Mouse (Mus musculus): Measurements from ENCODE around the gene Spata31d1b. TPM values are rescaled to one million over a fixed set of nuclear protein-coding genes. Genes with fewer than 3 reads are reported as not detected.

Spata31d1b gene
- total and polyA plus RNA-seq, 3 experiments: not detected

DNA sequence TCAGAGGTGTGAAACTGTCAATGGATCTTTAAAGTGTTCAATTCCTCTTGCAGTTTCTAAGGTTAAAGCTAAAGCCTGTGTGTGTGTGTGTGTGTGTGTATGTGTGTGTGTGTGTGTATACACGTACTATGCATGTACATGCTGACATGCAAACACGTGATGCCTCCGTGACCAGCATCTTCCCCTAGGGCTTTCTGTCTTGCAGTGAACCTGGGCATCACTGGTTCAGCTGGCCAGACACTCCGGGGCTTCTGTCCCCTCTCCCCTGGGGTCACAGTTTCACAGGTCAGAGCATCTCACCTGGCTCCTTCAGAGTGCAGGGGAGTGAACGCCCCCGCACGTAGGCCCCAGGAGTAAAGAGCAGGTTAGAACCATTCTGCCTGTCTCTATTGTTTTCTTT is 38.5 kb upstream of the Spata31d1b start (continued):
- no peak for TF ChIP-seq RCOR1 (IDR thresholded peaks at IDR 0.05; ENCODE audit: low read depth, low read length)
- TF ChIP-seq E2F4 (IDR thresholded peaks at IDR 0.05; ENCODE audit: borderline replicate concordance, low read depth, low read length): no peak

DNA sequence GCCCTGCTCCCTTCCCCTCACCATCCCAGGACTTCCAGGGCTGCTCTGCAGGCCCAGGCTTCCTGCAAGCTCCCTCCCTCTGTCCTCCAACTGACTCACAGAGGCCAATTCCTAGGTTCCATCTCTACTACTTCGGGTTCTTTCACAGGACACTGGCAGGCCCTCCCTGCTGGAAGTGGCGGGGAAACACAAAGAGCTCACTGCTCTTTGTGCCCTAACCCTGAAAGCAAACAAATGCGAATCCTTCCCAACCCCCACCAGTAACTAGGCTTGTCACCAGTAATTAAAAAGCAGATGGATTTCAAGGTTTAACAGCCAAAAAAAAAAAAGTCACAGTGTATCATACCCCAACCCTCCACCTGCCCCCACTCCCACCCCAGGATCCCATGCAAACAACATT is 37.9 kb upstream of the Spata31d1b start:
- peak; percentile 45 for DNase-seq (ENCODE audit: low read depth, low spot score)
- H3K9ac ChIP-seq (ENCODE audit: control insufficient read depth, low read depth, low read length, poor library complexity, severe bottlenecking): peak overlapping the region; percentile 76
- no peak overlapping the region for H3K27ac ChIP-seq (ENCODE audit: control insufficient read depth, low read depth, low read length)
- no peaks in the 10 kb centered on the region for H3K9me3 ChIP-seq (replicated peaks; ENCODE audit: insufficient read depth, low read length)
- H3K27me3 ChIP-seq (ENCODE audit: control insufficient read depth in 1 of 2, insufficient read depth in 2 of 2, low read length in 2 of 2): no peaks in the 10 kb centered on the region
- TF ChIP-seq KAT2A (conservative IDR thresholded peaks at IDR 0.05; ENCODE audit: low read depth, low read length): no peak
- TF ChIP-seq MAX (IDR thresholded peaks at IDR 0.05; ENCODE audit: low read length): no peak
- no peak for TF ChIP-seq POLR2AphosphoS2 (IDR thresholded peaks at IDR 0.05; ENCODE audit: low read length)
- TF ChIP-seq BHLHE40 (IDR thresholded peaks at IDR 0.05; ENCODE audit: borderline replicate concordance, low read depth, low read length): no peak
- no peak for TF ChIP-seq MYB (IDR thresholded peaks at IDR 0.05; ENCODE audit: low read depth, low read length)
- TF ChIP-seq JUND (IDR thresholded peaks at IDR 0.05; ENCODE audit: low read depth, low read length): no peak
- no peak for TF ChIP-seq CHD1 (IDR thresholded peaks at IDR 0.05; ENCODE audit: low read depth, low read length)
- no peak for TF ChIP-seq MEF2A (IDR thresholded peaks at IDR 0.05; ENCODE audit: extremely low read depth, insufficient replicate concordance, low read depth, low read length, poor library complexity, severe bottlenecking)
- TF ChIP-seq ELF1 (IDR thresholded peaks at IDR 0.05; ENCODE audit: low read depth, low read length): no peak
- no peak for TF ChIP-seq ETS1 (IDR thresholded peaks at IDR 0.05; ENCODE audit: low read depth, low read length)
- TF ChIP-seq CTCF (IDR thresholded peaks at IDR 0.05 in 2 of 3, conservative IDR thresholded peaks at IDR 0.05 in 1 of 3; ENCODE audit: control insufficient read depth in 1 of 3, insufficient read depth in 1 of 3, low read depth in 2 of 3, low read length in 3 of 3, poor library complexity in 1 of 3, severe bottlenecking in 1 of 3): no peak
- TF ChIP-seq ZC3H11A (IDR thresholded peaks at IDR 0.05; ENCODE audit: low read depth, low read length): no peak
- no peak for TF ChIP-seq TBP (IDR thresholded peaks at IDR 0.05; ENCODE audit: low read depth, low read length)
- no peak for TF ChIP-seq USF1 (IDR thresholded peaks at IDR 0.05; ENCODE audit: low read depth, low read length)
- TF ChIP-seq ZMIZ1 (IDR thresholded peaks at IDR 0.05; ENCODE audit: low read depth, low read length): no peak
- no peak; the same call in 1 of the 2 replicates for TF ChIP-seq ZNF384 (IDR thresholded peaks at IDR 0.05; ENCODE audit: low read depth, low read length)
- no peak for TF ChIP-seq POLR2A (IDR thresholded peaks at IDR 0.05; ENCODE audit: control insufficient read depth in 1 of 2, insufficient read depth in 1 of 2, low read depth in 1 of 2, low read length in 2 of 2, poor library complexity in 1 of 2)
- TF ChIP-seq POLR2AphosphoS5 (IDR thresholded peaks at IDR 0.05; ENCODE audit: borderline replicate concordance, low read depth, low read length): no peak
- no peak for TF ChIP-seq TCF12 (IDR thresholded peaks at IDR 0.05; ENCODE audit: low read depth, low read length)
- H3K4me1 ChIP-seq (ENCODE audit: control insufficient read depth in 1 of 2, insufficient read depth in 2 of 2, low read length in 2 of 2): peaks cover 12 to 30% of the 10 kb centered on the region in 2 experiments
- peak overlapping the region; percentile 42 to 99 for H3K4me3 ChIP-seq (ENCODE audit: control insufficient read depth in 1 of 2, insufficient read depth in 1 of 2, low read depth in 2 of 2, low read length in 2 of 2)
- peaks cover 21% of the 10 kb centered on the region for H3K79me2 ChIP-seq (ENCODE audit: control insufficient read depth, insufficient read depth, low read length, poor library complexity)
- peaks cover 0 to 18% of the 10 kb centered on the region in 2 experiments; a peak in 2 of 4 replicates for H3K36me3 ChIP-seq (ENCODE audit: control insufficient read depth in 1 of 2, insufficient read depth in 2 of 2, low read length in 2 of 2)
